Mouse (Mus musculus) lung, postnatal 0 days (tissue): ENCODE results near the gene Enox1. TPM values are rescaled to one million over a fixed set of nuclear protein-coding genes. Genes with fewer than 3 reads are reported as not detected.

ENCODE experiments used
- ATAC-seq: fragments of 200-750 bp; cut with Nextera tagmentation; 2 replicates; pipeline ENCODE4 v1.8.0; 2017; ENCODE audit warnings: moderate library complexity
- DNase-seq: peaks from one replicate; pipeline ENCODE4 v3.0.0-alpha.2; 2016; ENCODE audit warnings: low spot score
- H3K27ac ChIP-seq: fragments of 300-500 bp; sonication (generic); 2 replicates; pipeline ENCODE4 v1.5.1; 2014; ENCODE audit warnings: antibody characterized with exemption, mild to moderate bottlenecking, low read length, mixed read lengths
- H3K27me3 ChIP-seq: fragments of 300-500 bp; sonication (generic); replicated peaks from 2 replicates; pipeline ENCODE4 v1.6.1; 2014; ENCODE audit warnings: low read length, mixed read lengths; ENCODE audit not compliant: insufficient read depth
- H3K36me3 ChIP-seq: fragments of 300-500 bp; sonication (generic); 2 replicates; pipeline ENCODE4 v1.6.1; 2014; ENCODE audit warnings: low read length, mixed read lengths; ENCODE audit not compliant: insufficient read depth
- H3K4me1 ChIP-seq: fragments of 300-500 bp; sonication (generic); 2 replicates; pipeline ENCODE4 v1.6.1; 2014; ENCODE audit warnings: antibody characterized with exemption, low read depth, low read length, mixed read lengths; ENCODE audit not compliant: insufficient read depth
- H3K4me2 ChIP-seq: fragments of 300-500 bp; sonication (generic); replicated peaks from 2 replicates; pipeline ENCODE4 v1.6.1; 2014; ENCODE audit warnings: low read depth, mild to moderate bottlenecking, low read length, moderate library complexity, mixed read lengths
- H3K4me3 ChIP-seq: fragments of 300-500 bp; sonication (generic); 2 replicates; pipeline ENCODE4 v1.5.1; 2014; ENCODE audit warnings: low read depth, low read length
- H3K9ac ChIP-seq: fragments of 300-500 bp; sonication (generic); replicated peaks from 2 replicates; pipeline ENCODE4 v1.6.1; 2014; ENCODE audit warnings: low read depth, mild to moderate bottlenecking
- H3K9me3 ChIP-seq: fragments of 300-500 bp; sonication (generic); 2 replicates; pipeline ENCODE4 v1.6.1; 2016; ENCODE audit warnings: low read length, mixed read lengths
- CTCF ChIP-seq: IDR thresholded peaks from 2 replicates; pipeline ENCODE4 v1.5.1; 2016; ENCODE audit warnings: antibody characterized with exemption, mild to moderate bottlenecking
- EP300 ChIP-seq: IDR thresholded peaks from 2 replicates; pipeline ENCODE4 v1.6.1; 2016; ENCODE audit warnings: antibody characterized with exemption, mild to moderate bottlenecking, control low read depth
- WGBS: fragments of 180-500 bp; shearing (Covaris S2); extraction: QIAGEN DNeasy Blood & Tissue Kit; methylation state at CpG from one replicate; pipeline ENCODE4 v1.1.7; 2014; 5-methylcytosine and 5-hydroxymethylcytosine counted together
- polyA plus RNA-seq: library from polyadenylated mRNA; unstranded; fragments of >200 nt; fragmentation: Nextera tagmentation; extraction: Ambion mirVana; gene quantifications from 2 replicates; pipeline ENCODE4 v1.2.1, GENCODE M21; 2015

Enox1 gene
- polyA plus RNA-seq, 1 experiment from 2014 or later, result 1.5 TPM

DNA sequence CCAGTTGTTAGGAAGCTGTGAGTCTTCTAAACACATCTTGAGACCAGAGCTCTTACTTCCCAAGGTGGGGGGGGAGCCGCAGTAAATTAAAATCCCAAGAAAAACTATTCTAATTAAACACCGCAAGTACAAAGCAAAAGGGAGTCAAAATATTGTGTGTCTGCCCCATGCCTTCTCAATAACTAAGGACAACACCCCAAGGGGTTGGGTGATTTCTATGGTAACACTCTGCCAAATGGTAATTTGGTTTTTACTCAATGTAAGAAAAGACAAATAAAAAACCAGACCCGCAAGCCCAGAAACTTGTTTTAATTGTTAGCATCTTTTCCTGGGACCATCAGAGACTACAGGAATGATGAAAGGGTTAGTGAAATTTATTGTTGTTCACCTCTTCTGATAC is 220.9 kb downstream of the Enox1 start:
- TF ChIP-seq EP300, result no peak
- no peak for TF ChIP-seq CTCF
- no peaks in the 10 kb centered on the region for H3K36me3 ChIP-seq
- H3K4me3 ChIP-seq, result no peak overlapping the region
- no peaks in the 10 kb centered on the region for H3K27me3 ChIP-seq
- no peak overlapping the region for H3K4me2 ChIP-seq
- H3K27ac ChIP-seq, result no peak overlapping the region
- no peak overlapping the region for H3K9ac ChIP-seq
- DNase-seq (no peak), ATAC-seq (no peak)
- H3K9me3 ChIP-seq, result no peaks in the 10 kb centered on the region
- H3K4me1 ChIP-seq, result no peaks in the 10 kb centered on the region
- WGBS, result 87% methylated on average over 3 of the region's 3 CpGs

DNA sequence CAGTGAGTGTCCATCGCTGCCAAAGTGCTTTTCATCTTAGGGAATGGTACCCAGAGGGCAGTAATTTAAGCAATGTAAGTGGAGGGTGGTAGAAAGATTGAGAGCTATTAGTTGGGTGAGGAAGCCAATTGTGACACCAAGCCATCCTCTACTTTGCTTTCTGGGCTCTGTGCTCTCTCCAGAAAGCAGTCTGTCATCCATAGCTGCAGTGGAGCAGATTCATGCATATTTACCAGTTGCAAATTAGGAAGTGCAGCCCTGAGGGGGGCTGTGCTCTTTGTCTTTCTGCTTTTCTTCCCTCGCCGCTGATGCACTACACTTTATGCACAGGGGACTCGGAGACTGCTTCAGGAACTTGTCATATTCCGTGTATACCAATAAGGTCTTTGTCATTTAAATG is 221.3 kb downstream of the Enox1 start:
- WGBS, result 72% methylated on average over 5 of the region's 5 CpGs
- ATAC-seq, result no peak
- no peaks in the 10 kb centered on the region for H3K36me3 ChIP-seq
- H3K27me3 ChIP-seq, result no peaks in the 10 kb centered on the region
- H3K4me2 ChIP-seq, result no peak overlapping the region
- no peak overlapping the region for H3K4me3 ChIP-seq
- H3K9ac ChIP-seq, result no peak overlapping the region
- DNase-seq, result no peak
- TF ChIP-seq EP300, result no peak
- no peak for TF ChIP-seq CTCF
- no peaks in the 10 kb centered on the region for H3K4me1 ChIP-seq
- no peaks in the 10 kb centered on the region for H3K9me3 ChIP-seq
- no peak overlapping the region for H3K27ac ChIP-seq

DNA sequence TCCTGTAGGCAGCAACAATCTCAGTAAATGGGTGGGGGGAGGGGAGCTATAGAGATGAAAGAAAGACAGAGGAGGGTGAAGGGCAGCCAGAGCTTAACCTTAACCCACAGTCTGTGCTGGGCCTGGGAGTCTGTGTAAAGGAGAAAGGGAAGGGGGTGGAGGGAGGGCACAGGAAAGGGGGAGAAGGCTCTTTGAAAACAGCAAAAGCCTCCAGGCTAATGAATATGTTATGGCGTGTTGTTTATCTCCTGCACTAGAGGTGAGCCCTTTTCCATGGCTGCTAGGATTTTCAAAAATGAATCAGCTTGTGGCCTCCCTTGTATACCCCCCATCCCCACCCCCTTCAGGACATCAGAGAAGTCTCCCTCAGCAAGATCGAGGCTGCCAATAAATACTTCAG is 225.0 kb downstream of the Enox1 start:
- H3K36me3 ChIP-seq, result no peaks in the 10 kb centered on the region
- H3K4me1 ChIP-seq, result no peaks in the 10 kb centered on the region
- WGBS, result 38% methylated on average over 2 of the region's 2 CpGs
- H3K9ac ChIP-seq, result no peak overlapping the region
- TF ChIP-seq EP300 (no peak), CTCF (no peak)
- no peak overlapping the region for H3K4me3 ChIP-seq
- ATAC-seq (no peak), DNase-seq (no peak)
- no peak overlapping the region for H3K4me2 ChIP-seq
- H3K27me3 ChIP-seq, result no peaks in the 10 kb centered on the region
- no peaks in the 10 kb centered on the region for H3K9me3 ChIP-seq
- H3K27ac ChIP-seq, result no peak overlapping the region

DNA sequence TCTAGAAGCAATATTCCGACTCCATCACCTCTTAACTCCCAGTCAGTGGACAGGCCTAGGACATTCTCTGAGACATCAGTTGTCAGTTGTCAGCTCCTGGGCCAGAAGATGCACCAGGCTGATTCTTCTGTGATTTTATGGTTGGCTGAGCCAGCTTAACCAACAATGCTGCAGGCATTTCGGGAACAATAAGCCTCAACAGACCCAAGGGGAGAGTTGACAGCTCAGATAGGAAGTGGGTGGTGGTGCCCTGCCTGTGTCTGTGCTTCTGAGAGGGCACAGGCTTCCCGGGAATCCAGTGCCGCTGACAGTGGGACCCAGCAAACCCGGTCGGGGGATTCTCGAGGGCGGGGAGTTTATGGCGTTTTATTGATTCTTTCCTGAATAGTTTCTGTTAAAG is 229.1 kb downstream of the Enox1 start:
- no peak overlapping the region for H3K4me2 ChIP-seq
- TF ChIP-seq CTCF (no peak), EP300 (no peak)
- H3K27ac ChIP-seq, result no peak overlapping the region
- ATAC-seq (no peak), DNase-seq (no peak)
- no peak overlapping the region for H3K9ac ChIP-seq
- WGBS, result 73% methylated on average over 9 of the region's 9 CpGs
- no peaks in the 10 kb centered on the region for H3K36me3 ChIP-seq
- H3K4me3 ChIP-seq, result no peak overlapping the region
- no peaks in the 10 kb centered on the region for H3K9me3 ChIP-seq
- no peaks in the 10 kb centered on the region for H3K4me1 ChIP-seq
- H3K27me3 ChIP-seq, result no peaks in the 10 kb centered on the region

DNA sequence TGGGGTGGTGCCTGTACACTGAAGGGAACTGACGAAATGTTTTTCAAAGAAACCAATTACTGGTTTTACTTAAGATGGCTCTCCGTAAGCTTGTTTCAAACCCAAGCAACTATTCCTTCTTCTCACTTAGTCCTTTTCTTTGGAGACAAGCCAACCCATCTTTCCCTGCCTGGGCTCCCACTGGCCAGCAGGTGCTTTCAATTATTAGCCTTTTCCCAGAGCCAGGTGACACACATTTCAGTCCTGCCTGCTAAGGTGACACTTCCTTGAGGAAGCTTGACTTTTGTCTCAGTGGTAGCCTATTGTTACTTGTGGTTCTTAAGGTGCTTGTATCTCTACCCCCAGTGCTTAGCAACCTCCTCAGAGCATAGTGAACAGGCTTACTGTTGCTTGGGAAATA is 231.3 kb downstream of the Enox1 start:
- H3K9me3 ChIP-seq, result no peaks in the 10 kb centered on the region
- no peak overlapping the region for H3K9ac ChIP-seq
- TF ChIP-seq CTCF (no peak), EP300 (no peak)
- H3K27ac ChIP-seq, result no peak overlapping the region
- no peak overlapping the region for H3K4me3 ChIP-seq
- H3K4me1 ChIP-seq, result no peaks in the 10 kb centered on the region
- H3K36me3 ChIP-seq, result no peaks in the 10 kb centered on the region
- no peaks in the 10 kb centered on the region for H3K27me3 ChIP-seq
- no peak overlapping the region for H3K4me2 ChIP-seq
- 89% methylated on average over 2 of the region's 2 CpGs for WGBS
- DNase-seq, result no peak
- ATAC-seq, result no peak

DNA sequence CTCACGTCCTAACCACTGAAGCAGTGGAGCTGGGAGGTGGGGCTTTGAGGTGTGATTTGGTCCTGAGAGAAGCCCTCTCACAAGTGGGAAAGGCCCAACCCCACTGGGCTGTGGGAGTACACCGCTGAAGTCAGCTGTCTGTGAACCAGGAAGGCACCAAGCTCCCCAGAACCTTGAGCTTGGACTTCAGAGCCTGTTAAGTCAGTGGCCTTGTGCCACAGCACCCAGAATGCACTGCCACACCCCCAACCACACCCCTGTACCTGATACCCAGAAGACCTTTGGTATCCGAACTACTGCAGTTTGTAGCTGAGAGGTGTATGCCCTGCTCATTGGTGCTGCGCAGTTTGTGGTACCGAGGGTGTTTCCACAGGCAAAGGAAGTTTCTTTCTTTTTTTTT is 232.7 kb downstream of the Enox1 start:
- no peak overlapping the region for H3K4me3 ChIP-seq
- H3K9ac ChIP-seq, result no peak overlapping the region
- no peaks in the 10 kb centered on the region for H3K4me1 ChIP-seq
- no peaks in the 10 kb centered on the region for H3K27me3 ChIP-seq
- no peaks in the 10 kb centered on the region for H3K9me3 ChIP-seq
- H3K36me3 ChIP-seq, result no peaks in the 10 kb centered on the region
- no peak for TF ChIP-seq EP300
- no peak for TF ChIP-seq CTCF
- 73% methylated on average over 5 of the region's 5 CpGs for WGBS
- ATAC-seq (no peak), DNase-seq (no peak)
- H3K4me2 ChIP-seq, result no peak overlapping the region
- H3K27ac ChIP-seq, result no peak overlapping the region

DNA sequence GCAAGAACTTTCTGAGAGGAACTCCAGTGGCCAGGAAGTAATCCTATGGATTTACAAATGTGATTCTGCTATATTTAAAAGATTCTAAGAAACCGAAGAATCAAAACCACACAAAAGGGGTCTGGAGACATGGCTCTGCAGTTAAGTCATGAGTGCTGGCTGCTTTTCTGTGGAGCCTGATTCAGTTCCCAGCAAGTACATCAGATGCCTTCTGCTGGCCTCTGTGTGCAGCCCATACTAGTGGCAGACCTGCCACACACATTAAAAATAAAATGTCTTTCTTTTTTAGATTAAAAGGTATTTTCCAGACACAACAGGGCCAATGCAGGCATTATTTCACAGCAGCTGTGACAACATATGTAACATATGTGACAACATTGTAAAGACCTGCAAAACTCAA is 235.9 kb downstream of the Enox1 start:
- TF ChIP-seq EP300, result no peak
- H3K4me3 ChIP-seq, result no peak overlapping the region
- H3K9ac ChIP-seq, result no peak overlapping the region
- no peak overlapping the region for H3K4me2 ChIP-seq
- H3K27me3 ChIP-seq, result no peaks in the 10 kb centered on the region
- H3K9me3 ChIP-seq, result no peaks in the 10 kb centered on the region
- H3K36me3 ChIP-seq, result no peaks in the 10 kb centered on the region
- no peak overlapping the region for H3K27ac ChIP-seq
- no peak for ATAC-seq
- DNase-seq, result no peak
- no peaks in the 10 kb centered on the region for H3K4me1 ChIP-seq
- WGBS, result 80% methylated on average over 1 of the region's 1 CpGs
